Mouse (Mus musculus) hindbrain, embryonic 13.5 days (tissue): ENCODE results near the gene Smtnl2. TPM values are rescaled to one million over a fixed set of nuclear protein-coding genes. Genes with fewer than 3 reads are reported as not detected.

Experiments
- ATAC-seq: fragments of 200-750 bp; cut with Nextera tagmentation; 2 replicates; pipeline ENCODE4 v1.8.0; 2017; ENCODE audit warnings: moderate TSS enrichment; ENCODE audit not compliant: low FRiP score
- H3K27ac ChIP-seq: fragments of 300-500 bp; sonication (generic); 2 replicates; pipeline ENCODE4 v1.5.1; 2015; ENCODE audit warnings: inconsistent platforms, mild to moderate bottlenecking, moderate library complexity
- H3K27me3 ChIP-seq: fragments of 300-500 bp; sonication (generic); 2 replicates; pipeline ENCODE4 v1.6.1; 2015; ENCODE audit warnings: mild to moderate bottlenecking, inconsistent platforms
- H3K36me3 ChIP-seq: fragments of 300-500 bp; sonication (generic); 2 replicates; pipeline ENCODE4 v1.6.1; 2015; ENCODE audit warnings: mild to moderate bottlenecking, inconsistent platforms
- H3K4me1 ChIP-seq: fragments of 300-500 bp; sonication (generic); replicated peaks from 2 replicates; pipeline ENCODE4 v1.6.1; 2015; ENCODE audit warnings: inconsistent platforms
- H3K4me2 ChIP-seq: fragments of 300-500 bp; sonication (generic); 2 replicates; pipeline ENCODE4 v1.6.1; 2015; ENCODE audit warnings: inconsistent platforms, mild to moderate bottlenecking, moderate library complexity
- H3K4me3 ChIP-seq: fragments of 300-500 bp; sonication (generic); 2 replicates; pipeline ENCODE4 v1.5.1; 2015; ENCODE audit warnings: mild to moderate bottlenecking, inconsistent platforms
- H3K9ac ChIP-seq: fragments of 300-500 bp; sonication (generic); 2 replicates; pipeline ENCODE4 v1.6.1; 2015; ENCODE audit warnings: mild to moderate bottlenecking, inconsistent platforms
- H3K9me3 ChIP-seq: fragments of 300-500 bp; sonication (generic); 2 replicates; pipeline ENCODE4 v1.6.1; 2016; ENCODE audit warnings: inconsistent platforms
- WGBS: fragments of 180-500 bp; shearing (Covaris S2); methylation state at CpG from one replicate; pipeline ENCODE4 v1.1.7; 2015; 5-methylcytosine and 5-hydroxymethylcytosine counted together
- polyA plus RNA-seq: library from polyadenylated mRNA; unstranded; fragments of >200 nt; fragmentation: Nextera tagmentation; extraction: Ambion mirVana; gene quantifications from 2 replicates; pipeline ENCODE4 v1.2.1, GENCODE M21; 2015

Smtnl2 gene
- polyA plus RNA-seq, 1 experiment from 2014 or later: 6.2 TPM

GRCm38 (mm10) chr11:72420460-72421122 is 9.1 kb upstream of the Smtnl2 start:
- no peak overlapping the region for H3K27ac ChIP-seq
- no peak for ATAC-seq
- no peak overlapping the region for H3K4me2 ChIP-seq
- peaks cover 6% of the 10 kb centered on the region for H3K4me1 ChIP-seq
- H3K27me3 ChIP-seq: no peaks in the 10 kb centered on the region
- H3K36me3 ChIP-seq: no peaks in the 10 kb centered on the region
- H3K9me3 ChIP-seq: no peaks in the 10 kb centered on the region; the same call in 1 of the 2 replicates
- H3K9ac ChIP-seq: no peak overlapping the region
- 76% methylated on average over 6 of the region's 6 CpGs for WGBS
- no peak overlapping the region for H3K4me3 ChIP-seq

- Histone ChIP-seq H3K9ac (no peak overlapping the region), H3K4me1 (peaks cover 6% of the 10 kb centered on the region), H3K36me3 (no peaks in the 10 kb centered on the region), H3K4me3 (no peak overlapping the region), H3K9me3 (no peaks in the 10 kb centered on the region), H3K4me2 (no peak overlapping the region), H3K27ac (no peak overlapping the region), H3K27me3 (peaks cover 6% of the 10 kb centered on the region; the same call in 1 of the 2 replicates)
- WGBS: 93% methylated on average over 6 of the region's 6 CpGs
- no peak for ATAC-seq
These were observed 7.5 kb upstream of the Smtnl2 start for GRCm38 (mm10) chr11:72419006-72419405.

GRCm38 (mm10) chr11:72418227-72418626 is 6.7 kb upstream of the Smtnl2 start:
- Histone ChIP-seq H3K4me1 (peaks cover 6% of the 10 kb centered on the region), H3K36me3 (no peaks in the 10 kb centered on the region), H3K9me3 (no peaks in the 10 kb centered on the region), H3K9ac (no peak overlapping the region), H3K4me3 (no peak overlapping the region), H3K27me3 (peaks cover 12% of the 10 kb centered on the region; the same call in 1 of the 2 replicates), H3K4me2 (no peak overlapping the region), H3K27ac (no peak overlapping the region)
- ATAC-seq: no peak
- 50% methylated on average over 8 of the region's 8 CpGs for WGBS

- Histone ChIP-seq H3K27me3 (peaks cover 19% of the 10 kb centered on the region), H3K9ac (no peak overlapping the region), H3K36me3 (no peaks in the 10 kb centered on the region), H3K4me3 (no peak overlapping the region), H3K27ac (no peak overlapping the region), H3K4me2 (no peak overlapping the region), H3K9me3 (no peaks in the 10 kb centered on the region), H3K4me1 (peaks cover 6% of the 10 kb centered on the region)
- no peak for ATAC-seq
- WGBS: 7% methylated on average over 4 of the region's 4 CpGs
These were observed 5.9 kb upstream of the Smtnl2 start for GRCm38 (mm10) chr11:72417376-72417775.

GRCm38 (mm10) chr11:72416666-72417065 is 5.2 kb upstream of the Smtnl2 start:
- Histone ChIP-seq H3K4me2 (no peak overlapping the region), H3K27me3 (peaks cover 26% of the 10 kb centered on the region), H3K4me3 (no peak overlapping the region), H3K9ac (no peak overlapping the region), H3K36me3 (no peaks in the 10 kb centered on the region), H3K4me1 (peaks cover 10% of the 10 kb centered on the region), H3K27ac (no peak overlapping the region), H3K9me3 (no peaks in the 10 kb centered on the region)
- no peak for ATAC-seq
- 95% methylated on average over 5 of the region's 5 CpGs for WGBS

- no peak overlapping the region for H3K27ac ChIP-seq
- 89% methylated on average over 8 of the region's 8 CpGs for WGBS
- H3K9me3 ChIP-seq: no peaks in the 10 kb centered on the region
- no peak overlapping the region for H3K9ac ChIP-seq
- no peak overlapping the region for H3K4me3 ChIP-seq
- H3K27me3 ChIP-seq: peaks cover 38% of the 10 kb centered on the region
- no peak for ATAC-seq
- no peaks in the 10 kb centered on the region for H3K36me3 ChIP-seq
- H3K4me2 ChIP-seq: no peak overlapping the region
- H3K4me1 ChIP-seq: peaks cover 24% of the 10 kb centered on the region
These were observed 3.6 kb upstream of the Smtnl2 start for GRCm38 (mm10) chr11:72415155-72415554.

GRCm38 (mm10) chr11:72413601-72414190 is 2.2 kb upstream of the Smtnl2 start:
- Histone ChIP-seq H3K36me3 (no peaks in the 10 kb centered on the region), H3K4me2 (no peak overlapping the region), H3K4me3 (no peak overlapping the region), H3K27ac (no peak overlapping the region), H3K4me1 (peaks cover 27% of the 10 kb centered on the region), H3K27me3 (peaks cover 53% of the 10 kb centered on the region), H3K9ac (no peak overlapping the region), H3K9me3 (no peaks in the 10 kb centered on the region)
- 68% methylated on average over 5 of the region's 5 CpGs for WGBS
- no peak for ATAC-seq

GRCm38 (mm10) chr11:72413016-72413415 is 1.5 kb upstream of the Smtnl2 start:
- Histone ChIP-seq H3K4me1 (peaks cover 28% of the 10 kb centered on the region), H3K9ac (no peak overlapping the region), H3K27ac (no peak overlapping the region), H3K4me2 (no peak overlapping the region), H3K9me3 (no peaks in the 10 kb centered on the region), H3K27me3 (peaks cover 59% of the 10 kb centered on the region), H3K36me3 (no peaks in the 10 kb centered on the region), H3K4me3 (no peak overlapping the region)
- ATAC-seq: no peak
- 81% methylated on average over 7 of the region's 7 CpGs for WGBS

- H3K36me3 ChIP-seq: no peaks in the 10 kb centered on the region
- peak overlapping the region; percentile 52 for H3K4me3 ChIP-seq
- peaks cover 32% of the 10 kb centered on the region for H3K4me1 ChIP-seq
- H3K4me2 ChIP-seq: peak overlapping the region; percentile 84
- H3K27ac ChIP-seq: no peak overlapping the region
- no peaks in the 10 kb centered on the region for H3K9me3 ChIP-seq
- H3K9ac ChIP-seq: peak overlapping the region; percentile 73; the same call in 1 of the 2 replicates
- 27% methylated on average over 9 of the region's 9 CpGs for WGBS
- 0 out of 2 replicates have a peak, but pooled peaks have one; percentile 5 for ATAC-seq
- H3K27me3 ChIP-seq: peaks cover 69% of the 10 kb centered on the region
These were observed 432 bp upstream of the Smtnl2 start for GRCm38 (mm10) chr11:72411945-72412344.

- H3K27ac ChIP-seq: no peak overlapping the region
- no peaks in the 10 kb centered on the region for H3K36me3 ChIP-seq
- H3K27me3 ChIP-seq: peaks cover 73% of the 10 kb centered on the region
- H3K9ac ChIP-seq: peak overlapping the region; percentile 73
- 2% methylated on average over 25 of the region's 25 CpGs for WGBS
- no peak for ATAC-seq
- peaks cover 35% of the 10 kb centered on the region for H3K4me1 ChIP-seq
- H3K9me3 ChIP-seq: no peaks in the 10 kb centered on the region
- H3K4me2 ChIP-seq: peak overlapping the region; percentile 84
- H3K4me3 ChIP-seq: peak overlapping the region; percentile 52
These were observed 906 bp downstream of the Smtnl2 start for GRCm38 (mm10) chr11:72410521-72411092.

- H3K27ac ChIP-seq: no peak overlapping the region
- no peak overlapping the region for H3K4me2 ChIP-seq
- H3K4me3 ChIP-seq: 0 out of 2 replicates have a peak overlapping the region, but pooled peaks have one; percentile 12
- no peak overlapping the region for H3K9ac ChIP-seq
- H3K27me3 ChIP-seq: peaks cover 73% of the 10 kb centered on the region
- no peaks in the 10 kb centered on the region for H3K36me3 ChIP-seq
- H3K4me1 ChIP-seq: peaks cover 35% of the 10 kb centered on the region
- no peak for ATAC-seq
- no peaks in the 10 kb centered on the region for H3K9me3 ChIP-seq
- 82% methylated on average over 12 of the region's 12 CpGs for WGBS
These were observed 1.7 kb downstream of the Smtnl2 start for GRCm38 (mm10) chr11:72409649-72410385.

- H3K4me1 ChIP-seq: peaks cover 35% of the 10 kb centered on the region
- no peak overlapping the region; the same call in 1 of the 2 replicates for H3K4me2 ChIP-seq
- H3K9ac ChIP-seq: no peak overlapping the region
- no peaks in the 10 kb centered on the region for H3K36me3 ChIP-seq
- H3K27ac ChIP-seq: no peak overlapping the region
- WGBS: 61% methylated on average over 9 of the region's 9 CpGs
- no peak for ATAC-seq
- H3K27me3 ChIP-seq: peaks cover 63% of the 10 kb centered on the region
- no peak overlapping the region for H3K4me3 ChIP-seq
- H3K9me3 ChIP-seq: no peaks in the 10 kb centered on the region
These were observed 2.9 kb downstream of the Smtnl2 start for GRCm38 (mm10) chr11:72408451-72409170.
